In the genomic region with DNA sequence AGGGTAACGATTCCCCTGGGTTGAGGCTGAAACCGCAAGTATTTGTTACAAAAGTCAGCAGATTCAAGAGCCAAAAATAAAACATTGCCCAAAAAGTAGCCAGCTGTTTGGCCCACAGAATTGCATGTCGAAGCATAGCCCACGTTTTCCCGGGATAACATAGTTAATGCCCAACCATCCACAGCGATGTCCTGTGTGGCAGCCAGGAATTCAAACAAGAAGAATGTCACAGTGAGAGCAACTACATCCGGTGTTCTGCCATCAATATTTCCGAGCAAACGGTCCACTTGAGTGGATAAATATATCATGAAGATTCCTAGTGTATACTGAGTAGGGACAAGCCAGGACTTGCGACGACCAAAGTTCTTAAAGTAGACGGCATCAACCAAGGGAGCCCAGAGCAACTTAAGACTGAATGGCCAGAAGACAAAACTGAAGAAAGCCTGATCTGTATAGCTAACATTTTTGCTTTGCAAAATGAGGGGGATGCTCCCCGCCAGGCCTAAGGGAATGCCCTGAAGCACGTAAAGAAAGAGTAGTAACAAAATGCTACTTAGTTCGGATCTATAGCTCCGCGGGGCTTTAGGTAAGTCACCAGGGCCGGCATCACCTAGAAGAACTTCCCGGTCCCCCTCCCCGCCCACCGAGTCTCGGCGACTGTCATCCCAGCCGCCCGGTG, we compare ENCODE assay signal across 8 mouse cellular contexts. TPM values are rescaled to one million over a fixed set of nuclear protein-coding genes. Genes with fewer than 3 reads are reported as not detected.
A peak's percentile ranks its signal among the peaks of the same experiment; 100 is the strongest.
DNase-seq lines count a peak whose midpoint lies in the region; ATAC-seq lines count a peak whose summit lies in the region.

No protein-coding gene starts in this region.

- peak; percentile 3 for DNase-seq in left cerebral cortex, postnatal 4 days
- DNase-seq in left cerebral cortex, postnatal 10 days (ENCODE audit: extremely low spot score in 1 of 2, low spot score in 2 of 2), result no peak
- DNase-seq in adipocyte (ENCODE audit: low spot score), result peak; percentile 59
- DNase-seq in kidney, postnatal 25 days, result peak; percentile 42 to 48
- DNase-seq in midbrain, embryonic 11.5 days (ENCODE audit: low spot score, missing footprints), result peak; percentile 88
- no peak for DNase-seq in layer of hippocampus, postnatal 25 days (ENCODE audit: extremely low spot score in 1 of 2, low spot score in 1 of 2)
- DNase-seq in right cerebral cortex, postnatal 36 days (ENCODE audit: low spot score in 2 of 2), result no peak

- no peaks in the 10 kb centered on the region for H3K9me3 ChIP-seq in heart, embryonic 14.5 days (ENCODE audit: control insufficient read depth, low read length)
- H3K9me3 ChIP-seq in midbrain, embryonic 11.5 days (ENCODE audit: control insufficient read depth, low read length), result no peaks in the 10 kb centered on the region

- H3K36me3 ChIP-seq in heart, embryonic 14.5 days (ENCODE audit: control insufficient read depth, insufficient read depth, low read length), result peaks cover 6% of the 10 kb centered on the region; the same call in 1 of the 2 replicates
- no peaks in the 10 kb centered on the region for H3K36me3 ChIP-seq in midbrain, embryonic 11.5 days (ENCODE audit: control insufficient read depth, insufficient read depth, low read length)

- WGBS in heart, embryonic 14.5 days, result 5% methylated on average over 25 of the region's 25 CpGs
- 11% methylated on average over 25 of the region's 25 CpGs for WGBS in midbrain, embryonic 11.5 days

- H3K9ac ChIP-seq in heart, embryonic 14.5 days (ENCODE audit: low read length), result peak overlapping the region; percentile 91
- H3K9ac ChIP-seq in midbrain, embryonic 11.5 days (ENCODE audit: low read length), result peak overlapping the region; percentile 79

- H3K27me3 ChIP-seq in heart, embryonic 14.5 days (ENCODE audit: control insufficient read depth, insufficient read depth, low read length), result peaks cover 4% of the 10 kb centered on the region; the same call in 1 of the 2 replicates
- H3K27me3 ChIP-seq in midbrain, embryonic 11.5 days (ENCODE audit: control insufficient read depth, insufficient read depth, low read length), result no peaks in the 10 kb centered on the region; the same call in 1 of the 2 replicates

- peak overlapping the region; percentile 92 to 93 for H3K4me3 ChIP-seq in heart, embryonic 14.5 days (ENCODE audit: control insufficient read depth in 1 of 2, insufficient read depth in 1 of 2, low read depth in 1 of 2, low read length in 2 of 2)
- H3K4me3 ChIP-seq in midbrain, embryonic 11.5 days (ENCODE audit: low read depth, low read length), result peak overlapping the region; percentile 69

- no peak for ATAC-seq in heart, embryonic 14.5 days (ENCODE audit: insufficient number of reproducible peaks, insufficient read depth, low FRiP score, low read depth)
- ATAC-seq in midbrain, embryonic 11.5 days (ENCODE audit: low FRiP score), result peak; percentile 0; the same call in 1 of the 2 replicates

- H3K4me1 ChIP-seq in heart, embryonic 14.5 days (ENCODE audit: control insufficient read depth in 2 of 2, insufficient read depth in 2 of 2, low read length in 2 of 2), result peaks cover 0 to 12% of the 10 kb centered on the region in 2 experiments; a peak in 2 of 4 replicates
- H3K4me1 ChIP-seq in midbrain, embryonic 11.5 days (ENCODE audit: control insufficient read depth, insufficient read depth, low read length), result peaks cover 13% of the 10 kb centered on the region

- peak overlapping the region; percentile 86 for H3K4me2 ChIP-seq in heart, embryonic 14.5 days (ENCODE audit: low read length)
- H3K4me2 ChIP-seq in midbrain, embryonic 11.5 days, result peak overlapping the region; percentile 85

- intact Hi-C loops in left cerebral cortex, postnatal 4 days (cut with DNase I), result no loop called here
- intact Hi-C loops in left cerebral cortex, postnatal 10 days (cut with DNase I), result no loop called here

- H3K27ac ChIP-seq in heart, embryonic 14.5 days (replicated peaks in 1 of 2; ENCODE audit: control insufficient read depth in 1 of 2, insufficient read depth in 1 of 2, low read depth in 2 of 2, low read length in 2 of 2), result peak overlapping the region; percentile 90 to 91
- H3K27ac ChIP-seq in midbrain, embryonic 11.5 days (ENCODE audit: low read depth, low read length), result no peak overlapping the region

RNA-seq across cellular contexts. Expression of gene Slc33a1, which starts 1.0 kb away (rescaled TPM):
- total RNA-seq in left cerebral cortex, postnatal 4 days (2021), result 10 to 100 TPM; 20.6 to 21.1 TPM
- total RNA-seq in left cerebral cortex, postnatal 10 days (2021), result 10 to 100 TPM; 24.6 to 28.2 TPM
- 8.2 and 11.3 TPM in 2 replicates for polyA plus RNA-seq in heart, embryonic 14.5 days (2014; fragmentation: Nextera tagmentation; extraction: Ambion mirVana)
- 11.3 and 12.4 TPM in 2 replicates for polyA plus RNA-seq in midbrain, embryonic 11.5 days (2014; fragmentation: Nextera tagmentation; extraction: Ambion mirVana)
- 10 to 100 TPM; 25.4 to 29.4 TPM for total RNA-seq in layer of hippocampus, postnatal 25 days (2021)

RNA-seq across cellular contexts. Expression of gene Gmps, which starts 12.3 kb away (rescaled TPM):
- 10 to 100 TPM; 47.1 to 47.8 TPM for total RNA-seq in left cerebral cortex, postnatal 4 days (2021)
- 10 to 100 TPM; 41.0 to 42.1 TPM for total RNA-seq in left cerebral cortex, postnatal 10 days (2021)
- polyA plus RNA-seq in heart, embryonic 14.5 days (2014; fragmentation: Nextera tagmentation; extraction: Ambion mirVana), result 39.3 and 40.7 TPM in 2 replicates
- 75.1 and 85.7 TPM in 2 replicates for polyA plus RNA-seq in midbrain, embryonic 11.5 days (2014; fragmentation: Nextera tagmentation; extraction: Ambion mirVana)
- 10 to 100 TPM; 39.4 to 45.3 TPM for total RNA-seq in layer of hippocampus, postnatal 25 days (2021)

RNA-seq across cellular contexts. Expression of gene E130311K13Rik, which starts 34.3 kb away (rescaled TPM):
- total RNA-seq in left cerebral cortex, postnatal 4 days (2021), result 10 to 100 TPM; 12.5 to 13.2 TPM
- 10 to 100 TPM; 13.1 to 14.2 TPM for total RNA-seq in left cerebral cortex, postnatal 10 days (2021)
- polyA plus RNA-seq in heart, embryonic 14.5 days (2014; fragmentation: Nextera tagmentation; extraction: Ambion mirVana), result 5.3 and 5.8 TPM in 2 replicates
- polyA plus RNA-seq in midbrain, embryonic 11.5 days (2014; fragmentation: Nextera tagmentation; extraction: Ambion mirVana), result 2.3 and 3.4 TPM in 2 replicates
- total RNA-seq in layer of hippocampus, postnatal 25 days (2021), result 10 to 100 TPM; 13.8 to 14.1 TPM

Comparison
In these comparisons a context has a peak if more than half of its experiments do, and no peak if none do; other contexts are left out.
1. DNase-seq: peak in left cerebral cortex, postnatal 4 days (single experiment), adipocyte (single experiment), kidney, postnatal 25 days (2 of 2) and midbrain, embryonic 11.5 days (single experiment); none in left cerebral cortex, postnatal 10 days (0 of 2), layer of hippocampus, postnatal 25 days (0 of 2) and right cerebral cortex, postnatal 36 days (0 of 2).